Mouse (Mus musculus) heart, adult 9 months (tissue): ENCODE results near the gene Ell2.

Experiments
- DNase-seq, 2 experiments: peaks; one replicate each; pipeline ENCODE4 v3.0.0; 2022; ENCODE audit warnings: low spot score in 2 of 2

Ell2 gene

DNA sequence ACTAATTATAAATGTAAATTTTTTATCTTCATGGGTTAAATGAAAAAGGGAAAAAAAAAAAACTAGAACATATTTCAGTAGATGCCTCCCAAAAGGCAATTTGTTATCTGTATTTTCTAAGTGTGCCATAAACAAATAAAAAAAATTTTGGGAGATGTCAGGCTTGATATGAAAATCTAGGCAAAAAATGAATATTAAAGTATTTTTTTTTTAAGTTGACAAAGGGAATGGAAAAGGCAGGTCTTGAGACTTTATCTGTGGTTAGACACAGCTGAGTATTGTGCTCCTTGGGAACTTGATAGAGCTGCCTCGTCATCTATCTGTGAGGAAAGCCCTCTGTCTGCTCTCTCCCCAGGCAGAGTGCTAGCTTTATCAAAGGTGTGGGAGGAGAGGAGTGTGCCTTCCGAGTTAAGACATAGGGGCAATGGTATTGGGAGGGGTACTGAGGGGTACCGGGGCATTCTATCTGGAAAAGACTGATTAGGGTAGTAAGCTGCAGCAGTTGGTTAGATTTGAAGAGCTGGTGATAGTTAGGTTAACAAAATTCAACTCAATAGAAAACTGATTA, 27.1 kb downstream of the Ell2 start:
- DNase-seq = no peak

DNA sequence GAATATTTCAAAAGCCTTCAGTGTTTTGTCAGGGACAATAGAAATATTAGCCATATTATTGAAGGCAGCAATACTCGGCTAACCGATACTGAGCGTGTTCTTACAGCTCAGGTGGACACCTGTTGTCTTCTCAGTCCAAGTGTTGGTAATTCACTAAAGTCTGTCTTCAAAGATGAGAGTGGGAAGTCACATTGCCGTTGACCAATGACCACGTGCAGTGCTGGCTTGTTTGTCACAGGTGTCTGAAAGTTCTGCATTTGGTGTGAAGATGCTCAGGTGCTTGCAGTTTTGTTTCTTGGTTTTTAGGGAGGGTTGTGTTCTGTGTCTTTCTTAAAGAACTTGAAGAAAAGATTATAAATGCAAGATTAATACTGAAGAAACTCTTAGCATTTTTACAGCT, 27.7 kb downstream of the Ell2 start:
- DNase-seq = no peak

DNA sequence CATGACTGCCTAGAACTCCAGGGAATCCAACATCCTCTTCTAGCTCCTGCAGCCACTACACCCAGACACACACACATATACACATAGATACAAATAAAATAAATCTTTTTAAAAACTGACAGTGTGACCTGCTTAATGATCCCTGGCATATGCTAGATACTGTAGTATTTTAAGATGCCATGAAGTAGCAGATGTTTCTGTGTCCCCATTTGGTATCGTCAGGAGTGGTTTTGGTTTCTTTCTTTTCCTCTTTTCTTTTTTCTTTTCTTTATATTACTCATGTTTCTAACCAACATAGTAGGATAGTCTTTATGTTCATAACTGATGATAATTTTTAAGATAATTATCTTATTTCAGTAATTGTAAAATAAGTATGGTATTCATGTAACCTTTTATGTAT, 29.0 kb downstream of the Ell2 start:
- DNase-seq = no peak

DNA sequence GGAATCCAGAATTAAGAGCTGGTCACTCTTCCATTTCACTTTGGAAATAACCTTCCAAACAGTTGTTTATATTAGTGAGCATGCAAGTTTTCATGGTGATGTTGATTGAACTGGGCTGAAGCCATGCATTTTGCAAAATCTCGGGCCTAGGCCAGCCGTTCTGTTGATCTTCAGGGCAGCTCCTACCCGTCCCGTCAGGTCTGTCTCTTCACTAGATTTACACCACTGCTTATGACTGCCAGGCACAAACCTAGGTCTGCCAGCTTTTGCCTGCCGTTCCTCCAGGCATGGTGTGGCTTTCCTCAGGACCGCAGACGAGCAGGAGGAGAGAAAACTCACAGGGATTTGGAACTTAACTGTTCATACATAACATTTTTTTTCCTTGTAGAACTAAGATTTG, 31.4 kb downstream of the Ell2 start:
- DNase-seq = no peak

DNA sequence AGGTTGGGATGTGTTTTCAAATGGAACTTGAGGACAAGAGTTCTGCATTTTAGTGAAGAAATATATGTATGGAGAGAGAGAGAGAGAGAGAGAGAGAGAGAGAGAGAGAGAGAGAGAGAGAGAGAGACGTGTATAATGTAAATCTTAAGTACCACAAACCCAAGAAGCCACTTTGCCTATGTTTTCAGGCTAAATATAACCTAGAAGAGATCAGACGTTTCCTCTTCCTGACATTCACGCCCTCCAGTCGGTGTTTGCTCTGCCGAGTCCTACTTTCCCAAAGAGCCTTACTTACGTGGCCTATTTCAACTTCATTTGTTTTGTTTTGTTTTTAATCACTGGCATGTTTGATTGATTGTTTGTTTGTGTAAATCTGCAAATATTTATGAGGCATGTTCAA, 32.0 kb downstream of the Ell2 start:
- DNase-seq = no peak

DNA sequence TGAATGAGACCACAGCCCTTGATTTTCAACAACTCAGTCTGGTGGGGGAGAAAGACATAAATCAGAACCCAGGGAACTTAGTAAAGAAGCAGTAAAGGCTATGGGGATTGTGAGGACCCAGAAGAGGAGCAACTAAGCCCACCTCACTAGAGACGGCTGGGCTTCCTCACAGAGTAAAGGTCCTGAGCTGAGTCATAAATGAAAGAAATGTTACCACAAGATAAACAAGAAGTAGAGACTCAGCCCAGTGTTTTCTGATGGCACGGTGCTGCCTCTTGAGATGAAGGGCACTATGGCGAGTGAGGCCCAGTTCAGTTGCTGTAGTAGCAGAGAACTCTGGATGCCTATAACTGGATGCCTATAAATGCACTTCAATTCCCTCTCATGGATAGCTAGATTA, 32.4 kb downstream of the Ell2 start:
- DNase-seq = no peak

DNA sequence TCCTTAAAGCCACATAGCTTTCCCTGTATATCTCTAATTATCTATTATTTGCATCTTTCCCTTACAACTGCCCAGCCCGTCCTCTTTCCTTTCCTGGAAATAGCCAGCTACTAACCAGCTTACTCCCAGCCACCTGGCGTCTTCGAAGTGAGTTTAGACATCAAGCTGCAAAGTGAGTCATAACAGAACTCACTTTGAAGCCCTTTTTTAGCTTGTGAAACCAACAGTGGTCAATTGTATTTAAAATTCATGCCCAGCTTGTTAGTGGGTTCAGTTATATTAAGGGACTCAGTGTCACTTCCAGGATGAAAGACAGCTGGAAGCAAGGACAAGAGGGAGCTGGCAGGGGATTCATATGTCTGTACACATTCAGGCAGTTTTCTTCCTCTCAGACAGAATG, 33.5 kb downstream of the Ell2 start:
- DNase-seq = no peak

DNA sequence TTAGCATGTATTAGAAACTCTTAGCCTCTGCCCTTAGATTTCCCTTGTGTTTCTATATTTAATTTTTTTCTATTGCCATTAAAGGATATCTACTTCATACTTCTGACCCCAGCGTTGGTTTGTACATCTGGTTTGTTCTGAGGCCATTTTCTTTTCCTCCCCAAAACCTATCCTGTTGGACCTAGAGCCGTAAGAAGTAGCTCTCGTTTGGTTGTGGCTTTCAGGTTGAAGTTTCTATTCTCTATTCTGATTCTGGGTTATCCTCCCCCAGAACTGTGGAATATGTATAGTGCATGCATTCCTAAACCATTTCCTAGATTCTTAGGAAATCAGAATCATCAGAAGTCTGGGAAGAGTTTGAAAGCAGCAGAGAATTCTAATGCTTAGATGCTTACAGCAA, 34.6 kb downstream of the Ell2 start:
- DNase-seq = no peak

DNA sequence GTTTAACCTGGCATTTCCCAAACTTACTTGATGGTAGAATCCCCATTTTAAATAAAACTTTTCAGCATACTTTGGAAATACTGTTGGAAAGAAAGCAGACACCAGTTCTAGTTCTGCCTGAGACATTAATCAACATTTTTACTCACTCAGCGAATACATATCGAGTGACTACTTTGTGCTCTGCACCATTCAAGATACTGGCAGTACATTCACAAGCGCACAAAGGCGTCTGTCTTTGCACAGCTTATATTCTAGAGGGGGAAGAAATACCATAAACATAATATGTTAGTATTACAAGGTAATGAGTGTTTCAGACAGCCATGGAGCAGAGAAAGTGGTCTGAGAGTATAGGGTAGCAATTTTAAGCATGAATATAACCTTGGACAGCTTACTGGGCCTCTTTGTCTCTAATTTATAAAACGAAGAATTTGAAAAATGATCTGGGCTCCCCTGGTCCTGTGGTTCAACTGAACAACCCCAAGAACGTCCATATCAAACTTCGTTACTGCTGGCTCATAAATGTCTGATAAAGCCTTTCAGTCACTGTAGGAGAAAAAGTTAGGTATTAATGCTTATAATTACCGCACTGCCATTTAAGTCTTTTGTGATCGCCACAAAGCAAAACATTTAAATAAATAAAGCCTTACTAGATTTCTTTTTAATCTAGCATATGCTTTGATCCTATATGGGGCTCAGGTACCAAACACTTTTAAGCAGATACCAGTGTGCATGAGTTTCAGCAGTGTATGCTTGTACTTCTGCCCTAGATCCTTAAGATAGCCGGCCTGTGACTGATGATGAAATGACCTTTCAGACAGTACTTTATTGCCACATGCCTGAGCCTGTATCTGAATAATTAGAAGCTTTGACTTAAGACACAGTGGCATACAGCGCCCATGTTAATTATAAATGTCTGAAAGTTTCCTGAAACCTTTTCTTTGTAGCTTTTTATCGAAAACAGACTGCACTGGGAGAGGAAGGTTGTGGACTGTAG, 35.5 kb downstream of the Ell2 start:
- DNase-seq = no peak

DNA sequence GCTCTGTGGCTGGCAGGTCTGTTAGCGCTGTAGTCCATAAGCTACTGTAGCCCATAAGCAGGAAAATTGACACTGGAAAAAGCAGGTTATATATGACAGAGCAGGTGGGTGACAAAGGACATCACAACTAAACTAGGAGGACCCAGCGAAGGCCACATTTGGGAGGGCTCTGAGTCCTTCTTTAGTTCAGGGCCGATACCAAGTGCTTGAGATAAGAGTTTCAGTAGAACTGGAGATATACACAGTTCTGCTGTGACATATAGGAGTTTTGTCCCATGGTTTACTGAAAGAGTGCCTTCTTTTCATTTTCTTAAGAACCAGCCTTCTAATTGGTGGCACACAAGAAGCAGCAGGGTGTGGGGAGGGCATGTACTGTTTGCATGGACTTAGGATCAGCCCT, 36.4 kb downstream of the Ell2 start:
- DNase-seq = no peak

DNA sequence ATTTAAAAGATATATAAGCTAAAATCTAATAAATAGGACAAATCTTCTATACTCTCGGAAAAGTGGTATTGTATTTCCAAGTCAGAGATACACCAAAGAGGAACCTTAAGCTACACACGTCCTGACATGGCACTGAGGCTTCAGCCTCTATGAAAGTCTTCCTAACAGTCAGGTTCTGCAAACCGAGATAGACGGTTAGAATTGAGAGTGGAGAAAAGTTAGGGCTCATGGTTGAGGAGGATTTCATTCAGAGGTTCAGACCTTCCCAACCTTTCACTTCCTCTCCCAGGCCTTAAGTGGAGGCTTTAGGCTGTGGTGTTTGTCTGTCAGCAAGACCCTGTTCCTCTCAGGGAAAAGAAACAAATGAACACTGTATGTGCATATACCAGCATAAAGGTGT, 37.5 kb downstream of the Ell2 start:
- DNase-seq = no peak

DNA sequence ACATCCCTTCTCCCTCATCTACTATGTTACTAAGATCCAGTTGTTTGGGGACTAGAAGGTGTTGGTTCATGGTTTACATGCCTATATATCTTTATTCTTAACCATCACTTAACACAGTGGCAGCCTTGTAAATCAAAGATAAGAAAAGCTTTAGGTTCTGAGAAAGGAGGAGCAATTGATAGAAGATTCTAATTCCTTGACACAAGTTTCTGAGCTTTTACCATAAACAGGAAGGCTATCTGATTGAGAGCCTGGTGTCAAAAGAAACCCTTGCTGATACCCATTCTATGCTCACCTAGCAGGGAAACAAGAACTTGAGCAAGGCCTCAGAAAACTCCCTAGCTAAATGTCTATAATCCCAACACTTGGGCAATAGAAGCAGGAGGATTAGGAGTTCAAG, 38.8 kb downstream of the Ell2 start:
- DNase-seq = no peak

DNA sequence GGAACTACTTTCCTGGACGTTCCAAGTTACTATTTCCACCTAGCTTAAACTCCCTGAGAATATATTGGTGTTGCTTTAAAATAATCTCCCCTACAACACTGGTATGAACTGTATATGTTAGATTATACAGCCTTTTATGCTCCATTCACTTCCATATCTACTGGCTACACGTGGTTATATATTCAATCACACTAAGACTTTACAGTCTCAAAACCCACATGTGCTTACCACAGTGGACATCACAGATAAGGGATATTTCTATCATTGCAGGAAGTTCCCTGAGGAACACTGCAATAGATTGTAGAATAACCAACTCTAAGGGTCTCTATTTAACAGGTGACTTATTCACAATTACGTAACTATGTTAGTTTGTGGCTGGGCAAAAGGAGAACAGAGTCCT, 40.7 kb downstream of the Ell2 start:
- DNase-seq = no peak

DNA sequence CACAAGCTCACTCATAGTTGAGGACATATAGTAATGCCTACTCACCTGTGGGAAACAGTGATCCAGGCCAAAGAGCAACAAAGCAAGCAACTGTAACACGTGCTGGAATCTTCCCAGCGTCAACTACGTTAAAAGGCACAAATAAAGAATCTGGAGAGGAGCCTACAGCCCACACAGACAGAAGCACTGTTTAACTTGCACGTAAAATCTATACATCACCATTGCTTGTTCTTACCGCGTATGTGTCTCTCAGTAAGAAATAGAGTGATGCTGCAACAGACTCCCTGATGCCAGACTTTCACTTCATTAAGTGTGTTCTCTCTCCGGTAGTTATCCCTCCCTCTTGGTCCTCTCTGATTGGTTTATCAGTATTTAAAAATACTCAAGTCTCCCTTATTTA, 42.1 kb downstream of the Ell2 start:
- no peak for DNase-seq

DNA sequence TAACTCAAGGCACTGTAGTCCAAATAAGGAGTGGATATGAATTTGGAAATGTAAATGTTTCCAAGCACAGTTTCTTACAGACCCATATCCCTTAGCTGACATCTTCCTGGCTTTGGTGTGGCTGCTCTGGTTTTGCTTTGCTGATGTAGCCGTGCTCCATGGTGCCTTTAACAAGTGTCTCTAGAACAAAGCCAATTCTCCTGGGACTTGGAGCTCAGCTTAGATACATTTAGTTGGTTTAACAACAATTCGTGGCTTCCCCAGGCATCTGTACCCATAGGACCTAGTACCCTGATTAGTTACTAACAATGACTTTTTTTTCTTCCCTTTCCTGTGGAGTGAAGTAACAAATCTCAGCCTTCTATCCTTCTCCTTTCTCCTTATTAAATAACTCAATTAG, 44.2 kb downstream of the Ell2 start:
- no peak for DNase-seq

DNA sequence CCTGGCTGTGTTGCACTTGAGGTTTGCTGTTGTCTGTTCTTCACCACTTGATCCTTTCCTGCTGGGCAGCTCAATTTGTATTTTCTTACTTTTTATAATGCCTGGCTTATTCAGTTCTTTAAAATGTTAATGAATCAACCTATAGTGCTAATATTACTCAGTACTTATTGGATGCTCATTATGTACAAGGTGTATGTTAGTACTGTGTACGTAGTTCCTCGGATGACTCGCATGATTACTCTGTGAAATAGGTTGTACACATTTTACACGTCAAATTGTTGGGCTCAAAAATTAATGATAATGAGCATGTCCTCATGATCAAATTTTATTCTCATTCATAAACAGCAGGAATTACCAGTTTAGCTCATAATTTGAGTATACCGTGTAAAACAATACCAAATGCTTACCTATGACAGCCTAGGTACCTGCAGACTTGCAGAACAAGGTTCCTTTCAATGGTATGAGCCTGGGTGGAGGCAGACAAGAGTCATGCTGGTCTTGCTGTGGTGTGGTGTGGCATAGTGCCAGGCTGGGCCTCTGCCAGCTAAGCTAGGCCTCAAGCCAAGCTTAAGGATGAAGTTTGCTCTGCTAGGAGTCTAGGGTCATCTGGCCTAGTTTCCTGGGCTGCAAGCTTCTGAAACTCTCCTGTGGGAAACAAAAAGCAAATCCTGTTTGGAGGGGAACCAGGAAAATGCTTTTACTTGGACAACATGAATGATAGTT, 45.8 kb downstream of the Ell2 start:
- peak; percentile 78 to 91 for DNase-seq

DNA sequence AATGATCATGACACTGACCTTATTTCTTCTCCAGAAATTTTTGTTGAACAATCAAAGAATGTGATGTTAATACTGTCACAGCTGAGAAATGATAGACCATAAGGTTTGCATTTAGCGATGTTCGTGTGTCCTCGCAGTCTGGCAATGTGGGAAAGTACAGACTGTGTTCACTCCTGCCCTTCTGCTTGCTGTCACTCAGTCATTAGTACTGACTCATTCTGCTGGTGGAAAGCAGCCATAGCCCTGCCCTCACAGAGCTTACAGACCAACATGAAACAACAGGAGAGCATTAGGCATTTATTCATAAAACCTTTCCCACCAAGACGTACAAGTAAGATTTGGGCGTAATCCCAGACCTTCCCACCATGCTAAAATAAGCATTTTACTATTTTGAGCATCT, 47.8 kb downstream of the Ell2 start:
- DNase-seq = no peak

DNA sequence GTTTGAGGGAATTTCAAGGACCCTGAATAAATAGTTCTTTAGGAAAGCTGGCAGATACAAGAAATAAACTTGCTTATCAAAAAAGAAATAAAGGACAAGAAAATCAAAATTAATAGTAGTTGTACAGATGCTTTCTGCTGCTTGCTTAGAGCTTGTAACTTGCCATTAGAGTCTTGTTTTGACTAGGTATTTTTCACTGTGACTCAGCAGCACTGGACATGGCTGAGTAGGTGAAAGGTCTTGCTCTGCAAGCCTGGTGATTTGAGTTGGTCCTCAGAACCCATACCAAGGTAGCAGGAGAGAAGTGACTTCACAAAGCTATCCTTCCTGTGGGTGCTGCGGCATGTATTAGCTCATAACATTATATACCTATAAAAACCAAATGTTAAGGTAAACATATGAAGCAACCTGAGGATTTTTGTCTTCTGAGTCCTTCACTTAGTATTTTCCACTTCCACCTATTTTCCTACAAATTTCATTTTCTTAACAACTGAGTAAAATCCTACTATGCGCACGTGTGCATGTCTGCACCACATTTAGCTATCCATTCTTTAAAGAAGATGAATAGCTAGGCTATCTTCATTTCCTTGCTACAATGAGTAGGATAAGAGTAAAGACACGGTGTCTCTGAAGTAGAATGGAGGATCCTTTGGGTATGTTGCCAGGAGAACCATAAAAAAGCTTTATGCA, 54.4 kb downstream of the Ell2 start:
- DNase-seq = peak in 1 of 2 experiments; percentile 17

DNA sequence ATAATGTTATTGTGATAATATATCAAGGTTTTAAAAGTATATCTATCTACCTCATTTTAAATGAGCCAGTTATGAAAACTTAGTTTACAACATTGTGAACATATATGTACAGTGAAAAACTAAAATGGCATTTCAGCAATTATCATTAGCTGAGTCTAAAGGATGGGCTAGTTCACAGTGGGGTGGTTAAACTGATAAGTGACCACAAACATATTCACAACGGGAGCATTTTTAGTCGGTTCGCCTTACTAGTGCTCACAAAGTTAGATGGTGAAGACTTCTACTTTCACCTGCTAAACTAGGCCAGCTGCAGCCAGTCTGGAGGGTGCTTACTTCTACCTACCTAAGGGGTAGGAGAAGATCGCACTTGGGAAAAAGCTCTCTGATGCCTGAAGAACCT, 56.2 kb downstream of the Ell2 start:
- no peak for DNase-seq

DNA sequence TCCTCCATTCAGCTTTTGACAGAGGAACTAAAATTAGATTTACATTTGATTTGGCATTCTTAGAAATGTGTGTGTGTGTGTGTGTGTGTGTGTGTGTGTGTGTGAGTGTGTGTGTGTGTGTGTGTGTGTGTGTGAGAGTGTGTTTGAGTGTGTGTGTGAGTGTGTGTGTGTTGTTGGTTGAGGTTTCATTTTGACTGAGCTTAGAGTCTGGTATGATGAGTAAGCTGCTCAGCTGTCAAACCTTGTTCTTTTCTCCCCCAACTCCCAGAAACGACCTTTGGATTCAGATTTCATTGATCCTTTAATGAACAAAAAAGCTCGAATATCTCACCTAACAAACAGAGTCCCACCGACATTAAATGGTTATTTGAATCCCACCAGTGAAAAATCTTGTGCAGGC, 56.7 kb downstream of the Ell2 start:
- no peak for DNase-seq

DNA sequence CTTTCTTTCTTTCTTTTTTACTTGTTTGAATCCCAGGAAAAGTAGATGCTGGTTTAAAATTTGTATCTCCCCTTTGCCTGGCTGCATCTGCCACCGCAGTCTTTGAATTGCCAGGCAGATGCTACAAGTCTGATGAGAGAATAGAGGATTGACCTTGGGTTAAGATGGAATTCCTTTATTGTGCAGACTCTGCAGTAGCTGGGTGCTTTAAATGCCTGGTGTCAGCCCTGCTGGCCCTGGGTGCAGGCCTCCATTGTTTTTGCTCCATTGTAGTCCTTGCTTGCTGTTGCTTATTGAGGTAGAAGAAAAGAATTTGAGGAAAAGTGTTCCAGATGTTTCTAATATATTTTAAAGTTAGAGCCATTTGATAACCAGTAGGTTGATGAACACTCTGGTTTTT, 59.2 kb downstream of the Ell2 start:
- no peak for DNase-seq

DNA sequence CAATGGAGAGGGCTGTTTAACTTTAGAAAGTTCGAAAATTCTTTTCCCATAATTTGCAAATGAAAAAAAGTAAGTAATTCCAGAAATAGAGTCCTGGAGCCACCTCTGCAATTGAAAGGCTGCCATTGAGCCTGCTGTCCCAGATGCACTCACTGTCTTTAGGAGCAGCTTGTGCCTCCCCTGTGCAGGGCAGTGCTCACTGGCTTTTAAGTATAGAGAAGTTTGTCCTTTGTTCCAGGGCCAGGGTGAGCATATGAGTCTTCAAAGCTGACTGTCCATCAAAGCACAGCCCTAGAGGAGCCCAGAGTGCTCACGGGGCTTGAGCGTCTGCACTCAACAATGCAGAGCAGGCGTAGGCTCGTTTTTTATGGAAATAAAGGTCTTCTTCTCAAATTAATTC, 59.7 kb downstream of the Ell2 start:
- no peak for DNase-seq
